Mouse (Mus musculus) midbrain, embryonic 13.5 days (tissue): ENCODE results near the gene Mast1. TPM values are rescaled to one million over a fixed set of nuclear protein-coding genes. Genes with fewer than 3 reads are reported as not detected.

ENCODE experiments used
- ATAC-seq: fragments of 200-750 bp; cut with Nextera tagmentation; 2 replicates; pipeline ENCODE4 v1.8.0; 2017; ENCODE audit warnings: mild to moderate bottlenecking, moderate TSS enrichment, moderate library complexity
- H3K27ac ChIP-seq: fragments of 300-500 bp; sonication (generic); 2 replicates; pipeline ENCODE4 v1.5.1; 2015; ENCODE audit warnings: inconsistent platforms, mild to moderate bottlenecking, moderate library complexity
- H3K27me3 ChIP-seq: fragments of 300-500 bp; sonication (generic); 2 replicates; pipeline ENCODE4 v1.6.1; 2015; ENCODE audit warnings: mild to moderate bottlenecking, inconsistent platforms
- H3K36me3 ChIP-seq: fragments of 300-500 bp; sonication (generic); 2 replicates; pipeline ENCODE4 v1.6.1; 2015; ENCODE audit warnings: mild to moderate bottlenecking, inconsistent platforms
- H3K4me1 ChIP-seq: fragments of 300-500 bp; sonication (generic); replicated peaks from 2 replicates; pipeline ENCODE4 v1.6.1; 2015; ENCODE audit warnings: inconsistent platforms
- H3K4me2 ChIP-seq: fragments of 300-500 bp; sonication (generic); replicated peaks from 2 replicates; pipeline ENCODE4 v1.6.1; 2015; ENCODE audit warnings: moderate library complexity, mild to moderate bottlenecking, inconsistent platforms
- H3K4me3 ChIP-seq: fragments of 300-500 bp; sonication (generic); replicated peaks from 2 replicates; pipeline ENCODE4 v1.5.1; 2015; ENCODE audit warnings: mild to moderate bottlenecking, inconsistent platforms
- H3K9ac ChIP-seq: fragments of 300-500 bp; sonication (generic); replicated peaks from 2 replicates; pipeline ENCODE4 v1.6.1; 2015; ENCODE audit warnings: mild to moderate bottlenecking, inconsistent platforms
- H3K9me3 ChIP-seq: fragments of 300-500 bp; sonication (generic); 2 replicates; pipeline ENCODE4 v1.6.1; 2016; ENCODE audit warnings: mild to moderate bottlenecking, inconsistent platforms
- WGBS: fragments of 180-500 bp; shearing (Covaris S2); methylation state at CpG from one replicate; pipeline ENCODE4 v1.1.7; 2015; 5-methylcytosine and 5-hydroxymethylcytosine counted together
- polyA plus RNA-seq: library from polyadenylated mRNA; unstranded; fragments of >200 nt; fragmentation: Nextera tagmentation; extraction: Ambion mirVana; gene quantifications from 2 replicates; pipeline ENCODE4 v1.2.1, GENCODE M21; 2015

Mast1 gene
- polyA plus RNA-seq, 1 experiment from 2014 or later: 56.1 TPM

DNA sequence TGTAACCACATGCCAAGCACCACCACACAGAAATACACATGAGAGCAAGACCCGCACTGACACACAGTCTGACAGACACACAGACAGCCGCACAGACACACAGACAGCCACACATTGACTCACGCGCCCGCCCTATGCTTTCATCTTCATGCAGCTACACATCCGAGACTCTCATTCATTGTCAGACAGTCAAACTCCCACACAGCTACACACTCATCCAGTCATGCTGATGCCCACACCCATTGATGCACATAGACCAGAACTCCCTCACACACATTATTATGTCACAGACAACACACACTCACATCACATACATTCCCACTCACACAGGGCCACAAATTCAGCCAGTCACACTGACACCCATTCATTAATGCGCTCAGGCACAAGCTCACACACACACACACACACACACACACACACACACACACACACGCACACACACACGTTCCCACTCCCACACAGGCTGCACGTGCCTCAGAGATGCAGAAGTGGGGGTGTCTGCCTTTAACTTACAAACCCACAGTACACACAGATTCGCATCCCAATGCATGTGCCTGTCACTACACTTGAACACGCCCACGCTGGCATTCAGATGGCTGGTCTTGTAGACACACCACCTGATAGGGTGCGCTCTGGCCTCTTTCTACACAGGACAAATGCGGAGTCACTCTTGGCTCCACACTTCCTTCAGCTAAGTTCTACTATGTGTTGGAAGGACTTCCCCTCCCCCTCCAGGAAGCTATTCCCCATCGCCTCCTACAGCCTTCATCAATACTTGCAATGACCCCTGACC, 3.2 kb downstream of the Mast1 start:
- peaks cover 44% of the 10 kb centered on the region for H3K27me3 ChIP-seq
- peaks cover 32% of the 10 kb centered on the region for H3K36me3 ChIP-seq
- H3K4me2 ChIP-seq: peak overlapping the region; percentile 73
- H3K27ac ChIP-seq: peak overlapping the region; percentile 97; the same call in 1 of the 2 replicates
- H3K9me3 ChIP-seq: no peaks in the 10 kb centered on the region
- whole genome bisulfite sequencing: 83% methylated on average over 16 of the region's 16 CpGs
- no peak overlapping the region; the same call in 1 of the 2 replicates for H3K9ac ChIP-seq
- ATAC-seq: no peak
- peaks cover 44% of the 10 kb centered on the region for H3K4me1 ChIP-seq
- H3K4me3 ChIP-seq: peak overlapping the region; percentile 89

DNA sequence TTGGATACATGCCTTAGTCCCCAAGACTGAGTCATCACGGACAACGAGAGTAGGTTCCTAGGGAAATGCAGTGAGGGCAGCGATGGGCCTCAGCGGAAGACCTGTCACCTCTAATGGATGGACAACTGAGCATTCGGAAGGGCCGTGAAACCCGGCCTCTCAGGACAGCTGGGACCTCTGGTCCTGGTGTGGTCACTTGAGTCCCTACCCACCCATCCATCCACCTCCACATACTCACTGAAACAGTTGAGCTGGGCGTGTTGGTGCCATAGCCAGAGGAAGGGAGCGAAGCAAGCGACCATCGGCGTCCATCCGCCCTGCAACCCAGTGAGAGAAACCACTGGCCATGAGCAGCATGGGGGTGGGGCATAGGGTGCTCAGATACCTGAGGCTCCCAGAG, 6.6 kb downstream of the Mast1 start:
- Histone ChIP-seq H3K27ac (no peak overlapping the region), H3K36me3 (peaks cover 56% of the 10 kb centered on the region), H3K27me3 (peaks cover 41% of the 10 kb centered on the region), H3K4me3 (no peak overlapping the region), H3K9me3 (no peaks in the 10 kb centered on the region), H3K9ac (no peak overlapping the region), H3K4me2 (no peak overlapping the region), H3K4me1 (peaks cover 35% of the 10 kb centered on the region)
- WGBS: 93% methylated on average over 13 of the region's 13 CpGs
- ATAC-seq: no peak

DNA sequence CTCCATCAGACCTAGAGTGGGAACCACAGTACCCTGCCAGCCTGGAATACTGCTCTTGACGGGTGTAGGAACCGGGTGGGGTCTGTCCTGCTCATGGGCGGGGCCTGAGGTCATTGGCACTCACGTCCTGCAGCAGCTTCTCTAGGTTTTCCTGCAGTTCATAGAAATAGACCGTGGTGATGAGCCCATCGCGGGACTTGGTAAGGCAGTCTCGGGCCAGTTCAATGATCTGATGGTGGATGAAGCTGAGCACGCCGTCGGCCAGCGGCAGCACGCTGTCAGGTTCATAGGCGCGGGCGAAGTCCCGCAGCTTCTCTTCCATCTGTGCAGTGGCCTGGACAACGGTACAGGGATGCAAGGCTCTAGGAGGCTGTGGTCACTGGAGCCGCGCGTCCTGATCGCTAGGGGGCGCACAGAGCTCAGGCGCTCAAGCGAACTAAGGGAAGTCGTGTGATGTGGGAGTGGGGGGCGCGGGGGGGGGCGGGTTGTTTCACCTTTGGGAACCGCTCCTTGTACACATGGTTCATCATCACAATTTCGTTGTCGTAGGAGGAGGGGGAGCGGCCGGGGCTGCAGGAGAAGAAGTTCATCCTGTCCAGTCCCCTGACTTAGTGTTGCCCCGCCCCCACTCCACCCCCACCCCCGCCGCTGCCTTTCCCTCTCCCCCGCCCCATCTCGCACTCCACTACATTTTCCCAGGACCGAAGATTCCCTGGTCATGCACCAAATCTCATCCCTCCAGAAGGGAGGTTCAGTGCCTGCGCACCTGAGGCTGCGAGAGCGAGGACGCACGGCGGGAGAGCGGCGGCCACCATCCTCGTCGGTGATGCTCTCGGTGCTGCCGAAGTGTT, 8.5 kb downstream of the Mast1 start:
- H3K9me3 ChIP-seq: no peaks in the 10 kb centered on the region
- peak; percentile 85 for ATAC-seq
- no peak overlapping the region for H3K27ac ChIP-seq
- H3K4me3 ChIP-seq: peak overlapping the region; percentile 32
- peak overlapping the region; percentile 53; the same call in 1 of the 2 replicates for H3K9ac ChIP-seq
- H3K4me1 ChIP-seq: peaks cover 16% of the 10 kb centered on the region
- peaks cover 71% of the 10 kb centered on the region for H3K36me3 ChIP-seq
- 2% methylated on average over 47 of the region's 52 CpGs for WGBS
- H3K27me3 ChIP-seq: peaks cover 34% of the 10 kb centered on the region
- H3K4me2 ChIP-seq: peak overlapping the region; percentile 58

DNA sequence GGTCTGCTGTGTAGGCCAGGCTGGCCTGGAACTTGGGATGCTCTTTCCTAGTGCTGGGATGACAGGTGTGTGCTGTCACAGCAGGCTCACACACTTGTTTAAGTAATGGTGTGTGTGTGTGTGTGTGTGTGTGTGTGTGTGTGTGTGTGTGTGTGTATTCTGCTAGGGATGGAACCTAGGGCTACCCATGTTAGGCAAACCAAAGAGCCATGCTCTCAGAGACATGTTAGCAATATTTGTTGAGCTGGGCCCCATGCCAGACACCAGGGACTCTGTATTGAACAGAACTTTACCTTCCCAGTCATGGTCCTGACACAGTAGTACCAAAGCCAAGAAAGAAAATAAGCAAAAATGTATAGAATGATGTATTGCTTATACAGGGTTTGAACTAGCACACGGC, 9.6 kb downstream of the Mast1 start:
- H3K4me3 ChIP-seq: no peak overlapping the region
- H3K4me2 ChIP-seq: no peak overlapping the region
- no peak for ATAC-seq
- H3K9ac ChIP-seq: no peak overlapping the region
- no peaks in the 10 kb centered on the region for H3K9me3 ChIP-seq
- H3K36me3 ChIP-seq: peaks cover 74% of the 10 kb centered on the region
- peaks cover 14% of the 10 kb centered on the region for H3K4me1 ChIP-seq
- H3K27ac ChIP-seq: no peak overlapping the region
- 83% methylated on average over 1 of the region's 1 CpGs for WGBS
- H3K27me3 ChIP-seq: peaks cover 34% of the 10 kb centered on the region

DNA sequence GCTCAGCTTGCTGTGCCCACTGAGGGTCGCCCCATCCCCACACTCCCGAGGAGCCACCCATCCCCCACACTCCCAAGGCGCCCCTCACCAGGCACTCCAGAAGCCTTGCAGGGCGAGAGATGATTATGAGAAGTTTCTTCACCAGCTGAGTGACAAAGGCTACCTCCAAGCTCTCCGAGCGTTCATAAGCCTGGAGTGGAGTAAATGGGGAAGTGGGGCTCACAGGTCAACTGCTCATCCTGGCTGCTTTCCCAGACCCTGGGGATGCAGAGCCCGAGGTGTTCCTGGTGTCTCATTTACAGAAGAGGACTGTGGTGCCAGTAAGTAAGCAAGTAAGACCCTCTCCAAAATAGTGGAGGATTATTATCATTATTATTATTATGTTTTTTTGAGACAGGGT, 11.6 kb downstream of the Mast1 start:
- no peak for ATAC-seq
- no peak overlapping the region for H3K4me3 ChIP-seq
- H3K27me3 ChIP-seq: peaks cover 32% of the 10 kb centered on the region
- no peaks in the 10 kb centered on the region for H3K9me3 ChIP-seq
- H3K36me3 ChIP-seq: peaks cover 77% of the 10 kb centered on the region
- WGBS: 75% methylated on average over 7 of the region's 7 CpGs
- no peak overlapping the region for H3K9ac ChIP-seq
- peaks cover 14% of the 10 kb centered on the region for H3K4me1 ChIP-seq
- no peak overlapping the region for H3K27ac ChIP-seq
- no peak overlapping the region for H3K4me2 ChIP-seq

DNA sequence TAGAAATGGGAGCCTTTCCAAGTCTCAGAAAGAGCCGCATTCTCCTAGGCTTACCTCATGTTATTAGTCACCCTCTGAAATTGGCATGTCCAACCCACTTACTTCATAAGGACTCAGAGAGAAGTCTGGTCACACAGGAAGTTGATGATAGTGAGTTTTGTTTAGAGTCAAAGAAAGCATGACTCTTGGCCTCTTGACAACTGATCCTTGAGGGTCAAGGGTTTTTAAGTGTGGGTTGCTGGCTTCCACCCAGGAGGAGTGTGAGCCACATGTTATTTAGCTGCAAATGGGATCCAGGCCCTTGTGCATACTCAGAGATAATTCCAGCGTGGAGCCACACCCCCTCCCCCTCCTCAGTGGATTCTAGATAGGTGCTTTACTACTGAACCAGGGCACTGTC, 15.6 kb downstream of the Mast1 start:
- Histone ChIP-seq H3K4me1 (no peaks in the 10 kb centered on the region; the same call in 1 of the 2 replicates), H3K27me3 (peaks cover 40% of the 10 kb centered on the region), H3K4me2 (no peak overlapping the region), H3K9me3 (no peaks in the 10 kb centered on the region), H3K9ac (no peak overlapping the region), H3K36me3 (peaks cover 93% of the 10 kb centered on the region), H3K27ac (no peak overlapping the region), H3K4me3 (no peak overlapping the region)
- 87% methylated on average over 2 of the region's 2 CpGs for WGBS
- no peak for ATAC-seq

DNA sequence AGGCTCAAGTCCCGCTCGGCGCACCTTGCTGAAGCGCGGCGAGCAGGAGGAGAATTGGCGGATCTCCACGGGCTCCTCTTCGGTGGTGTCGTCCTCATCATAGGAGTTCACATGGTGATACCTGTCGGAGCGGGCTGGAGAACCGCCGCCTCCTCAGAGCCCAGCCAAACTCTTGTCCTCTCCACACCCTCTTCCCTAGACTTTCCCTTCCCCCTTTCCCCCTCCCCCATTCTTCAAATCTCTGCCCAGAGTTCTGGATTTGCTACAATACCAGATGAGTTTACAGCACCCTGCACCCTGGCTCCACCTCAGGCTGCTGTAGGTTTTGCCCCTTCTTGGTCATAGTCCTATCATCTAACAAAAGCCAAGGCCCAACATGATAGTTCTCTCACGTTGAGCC, 18.5 kb downstream of the Mast1 start:
- H3K4me3 ChIP-seq: no peak overlapping the region
- no peak overlapping the region for H3K9ac ChIP-seq
- peaks cover 70% of the 10 kb centered on the region for H3K27me3 ChIP-seq
- H3K27ac ChIP-seq: no peak overlapping the region
- no peaks in the 10 kb centered on the region for H3K9me3 ChIP-seq
- WGBS: 91% methylated on average over 15 of the region's 15 CpGs
- H3K4me2 ChIP-seq: no peak overlapping the region
- peaks cover 95% of the 10 kb centered on the region for H3K36me3 ChIP-seq
- ATAC-seq: no peak
- H3K4me1 ChIP-seq: no peaks in the 10 kb centered on the region; the same call in 1 of the 2 replicates

DNA sequence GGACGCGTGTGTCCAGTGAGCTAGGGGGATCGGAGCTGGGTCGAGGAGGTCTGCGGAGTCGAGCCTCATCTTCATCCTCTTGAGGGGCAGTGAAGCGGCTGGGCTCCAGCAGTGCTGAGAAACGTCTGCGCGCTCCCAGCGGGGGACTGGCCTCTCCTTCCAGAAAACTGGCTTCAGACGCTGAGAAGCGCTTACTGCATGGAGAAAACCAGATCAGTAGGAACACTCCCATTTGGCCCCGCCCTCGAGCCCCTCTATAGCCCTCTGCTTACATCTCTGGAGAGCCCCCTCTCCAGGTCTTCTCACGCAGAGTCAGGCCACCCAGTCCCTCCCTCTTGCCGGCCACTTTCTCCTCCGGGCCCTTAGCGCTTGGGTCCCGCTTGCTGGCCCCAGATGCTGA, 19.4 kb downstream of the Mast1 start:
- H3K36me3 ChIP-seq: peaks cover 95% of the 10 kb centered on the region
- peaks cover 8% of the 10 kb centered on the region for H3K4me1 ChIP-seq
- H3K4me3 ChIP-seq: no peak overlapping the region
- no peak overlapping the region for H3K4me2 ChIP-seq
- 25% methylated on average over 20 of the region's 20 CpGs for WGBS
- H3K27me3 ChIP-seq: peaks cover 78% of the 10 kb centered on the region
- no peaks in the 10 kb centered on the region for H3K9me3 ChIP-seq
- H3K27ac ChIP-seq: no peak overlapping the region
- no peak overlapping the region for H3K9ac ChIP-seq
- ATAC-seq: no peak

DNA sequence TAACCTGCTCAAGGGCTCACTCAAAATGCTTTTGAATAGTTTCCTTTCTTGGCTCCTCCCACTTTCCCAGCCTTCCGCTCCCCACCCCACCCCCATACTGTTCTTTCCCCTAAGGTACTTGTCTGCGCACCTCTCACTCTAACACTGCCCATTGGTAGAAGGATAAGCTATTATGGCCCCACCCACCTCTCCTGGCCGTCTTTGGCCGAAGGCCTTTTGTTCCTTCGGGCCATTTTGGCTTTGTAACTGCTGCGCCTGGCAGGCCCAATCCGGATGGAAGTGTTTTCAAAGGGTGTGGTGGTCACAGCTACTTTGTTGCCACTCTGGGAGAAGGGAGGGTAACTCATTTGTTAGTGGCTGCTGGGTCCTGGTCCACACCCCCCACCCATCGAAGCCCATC, 21.9 kb downstream of the Mast1 start:
- no peak overlapping the region for H3K4me3 ChIP-seq
- no peak overlapping the region for H3K4me2 ChIP-seq
- no peak overlapping the region for H3K27ac ChIP-seq
- 91% methylated on average over 8 of the region's 8 CpGs for WGBS
- H3K9me3 ChIP-seq: no peaks in the 10 kb centered on the region
- no peak overlapping the region for H3K9ac ChIP-seq
- peaks cover 11% of the 10 kb centered on the region for H3K4me1 ChIP-seq
- H3K27me3 ChIP-seq: peaks cover 91% of the 10 kb centered on the region
- peaks cover 95% of the 10 kb centered on the region for H3K36me3 ChIP-seq
- ATAC-seq: no peak

DNA sequence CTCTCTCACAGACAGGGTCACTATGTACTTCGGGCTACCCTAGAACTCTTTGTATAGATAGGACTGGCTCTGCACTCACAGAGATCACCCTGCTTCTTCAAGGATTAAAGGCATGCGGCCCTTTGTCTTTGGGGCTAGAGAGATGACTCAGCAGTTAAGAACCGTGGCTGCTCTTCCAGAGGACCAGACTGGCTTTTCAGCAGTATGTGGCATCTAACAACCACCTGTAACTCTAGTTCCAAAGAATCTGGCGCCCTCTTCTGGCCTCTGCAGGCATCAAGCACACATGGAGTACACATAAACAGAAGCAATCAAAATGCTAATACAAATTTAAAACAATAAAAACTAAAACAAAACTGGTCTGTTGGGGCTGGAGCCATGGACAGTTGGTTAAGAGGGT, 23.2 kb downstream of the Mast1 start:
- peaks cover 88% of the 10 kb centered on the region for H3K36me3 ChIP-seq
- no peak overlapping the region for H3K9ac ChIP-seq
- peaks cover 17% of the 10 kb centered on the region for H3K4me1 ChIP-seq
- no peak for ATAC-seq
- no peaks in the 10 kb centered on the region for H3K9me3 ChIP-seq
- H3K4me3 ChIP-seq: no peak overlapping the region
- H3K27me3 ChIP-seq: peaks cover 95% of the 10 kb centered on the region
- no peak overlapping the region for H3K27ac ChIP-seq
- no peak overlapping the region for H3K4me2 ChIP-seq
- 35% methylated on average over 4 of the region's 4 CpGs for WGBS

DNA sequence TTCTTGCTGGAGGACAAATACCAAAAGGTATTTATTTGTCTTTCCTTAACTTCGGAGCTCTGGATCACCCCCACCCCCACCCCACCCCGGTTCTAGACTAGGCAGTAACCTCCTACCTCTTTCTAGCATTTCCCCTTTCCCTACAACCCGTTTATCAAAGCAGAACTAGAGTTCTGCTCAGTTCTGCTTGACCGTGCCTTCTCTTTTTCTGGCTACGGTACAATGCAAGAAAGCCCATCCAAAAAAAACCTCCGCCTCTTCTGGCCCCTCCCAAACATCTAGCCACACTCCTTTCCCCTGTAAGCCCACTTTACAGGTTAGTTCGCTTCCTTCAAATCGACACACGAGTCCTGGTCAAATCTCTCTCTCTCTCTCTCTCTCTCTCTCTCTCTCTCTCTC, 23.7 kb downstream of the Mast1 start:
- peaks cover 22% of the 10 kb centered on the region for H3K4me1 ChIP-seq
- ATAC-seq: no peak
- H3K27ac ChIP-seq: no peak overlapping the region
- H3K9ac ChIP-seq: peak overlapping the region; percentile 44; the same call in 1 of the 2 replicates
- peaks cover 83% of the 10 kb centered on the region for H3K36me3 ChIP-seq
- H3K4me3 ChIP-seq: peak overlapping the region; percentile 27
- H3K27me3 ChIP-seq: peaks cover 91% of the 10 kb centered on the region
- 21% methylated on average over 9 of the region's 9 CpGs for WGBS
- H3K9me3 ChIP-seq: no peaks in the 10 kb centered on the region
- H3K4me2 ChIP-seq: peak overlapping the region; percentile 45

DNA sequence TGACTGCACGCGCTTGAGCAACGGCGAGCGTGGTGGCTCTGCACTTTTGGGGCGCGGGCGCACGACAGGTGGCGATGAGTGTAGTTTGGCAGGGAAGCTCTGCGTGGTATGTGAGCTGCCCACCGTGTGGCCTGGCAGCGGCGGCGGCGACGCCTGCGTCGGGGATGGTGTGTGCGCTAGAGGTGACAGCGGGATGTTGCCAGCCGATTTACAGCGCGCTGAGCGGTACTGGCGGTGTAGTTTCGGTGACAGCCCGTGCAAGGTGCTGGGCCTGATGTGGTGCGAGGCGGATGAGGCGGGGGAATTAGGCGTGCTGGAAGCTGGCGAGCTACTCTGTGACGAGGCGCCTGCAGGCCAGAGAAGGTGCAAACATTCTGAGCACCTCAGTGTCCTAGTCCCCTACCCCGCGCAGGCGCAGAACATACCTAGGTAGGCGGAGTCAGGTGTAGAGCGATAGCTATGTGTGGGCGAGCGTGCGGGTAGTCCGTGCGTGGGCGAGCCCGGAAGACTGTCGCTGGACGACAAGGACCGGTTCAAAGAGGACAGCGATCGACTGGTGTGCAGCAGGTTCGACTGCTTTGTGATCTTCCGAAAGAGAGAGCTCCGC, 24.2 kb downstream of the Mast1 start:
- H3K36me3 ChIP-seq: peaks cover 78% of the 10 kb centered on the region
- ATAC-seq: no peak
- H3K4me1 ChIP-seq: peaks cover 24% of the 10 kb centered on the region
- no peak overlapping the region for H3K27ac ChIP-seq
- peak overlapping the region; percentile 27 for H3K4me3 ChIP-seq
- H3K9ac ChIP-seq: peak overlapping the region; percentile 44; the same call in 1 of the 2 replicates
- no peaks in the 10 kb centered on the region for H3K9me3 ChIP-seq
- H3K4me2 ChIP-seq: peak overlapping the region; percentile 45
- WGBS: 3% methylated on average over 55 of the region's 55 CpGs
- peaks cover 86% of the 10 kb centered on the region for H3K27me3 ChIP-seq
